Mouse (Mus musculus) heart, postnatal 36 days (tissue): Measurements from ENCODE around the gene Tsks. TPM values are rescaled to one million over a fixed set of nuclear protein-coding genes. Genes with fewer than 3 reads are reported as not detected.

ENCODE experiments used
- DNase-seq, 2 experiments: peaks; one replicate each; pipeline ENCODE4 v3.0.0; 2021 to 2022
- intact Hi-C: fragments of 180-260 bp; cut with DNase I; formaldehyde crosslinking; loops from one replicate; pipeline ENCODE4 v1.15.1; 2025
- total RNA-seq, 2 experiments: library from RNA; stranded (reverse); gene quantifications; 2 replicates each; pipeline ENCODE4 v1.2.3; 2021

Gene Tsks
- total RNA-seq, 2 experiments from 2014 or later, result not detected

DNA sequence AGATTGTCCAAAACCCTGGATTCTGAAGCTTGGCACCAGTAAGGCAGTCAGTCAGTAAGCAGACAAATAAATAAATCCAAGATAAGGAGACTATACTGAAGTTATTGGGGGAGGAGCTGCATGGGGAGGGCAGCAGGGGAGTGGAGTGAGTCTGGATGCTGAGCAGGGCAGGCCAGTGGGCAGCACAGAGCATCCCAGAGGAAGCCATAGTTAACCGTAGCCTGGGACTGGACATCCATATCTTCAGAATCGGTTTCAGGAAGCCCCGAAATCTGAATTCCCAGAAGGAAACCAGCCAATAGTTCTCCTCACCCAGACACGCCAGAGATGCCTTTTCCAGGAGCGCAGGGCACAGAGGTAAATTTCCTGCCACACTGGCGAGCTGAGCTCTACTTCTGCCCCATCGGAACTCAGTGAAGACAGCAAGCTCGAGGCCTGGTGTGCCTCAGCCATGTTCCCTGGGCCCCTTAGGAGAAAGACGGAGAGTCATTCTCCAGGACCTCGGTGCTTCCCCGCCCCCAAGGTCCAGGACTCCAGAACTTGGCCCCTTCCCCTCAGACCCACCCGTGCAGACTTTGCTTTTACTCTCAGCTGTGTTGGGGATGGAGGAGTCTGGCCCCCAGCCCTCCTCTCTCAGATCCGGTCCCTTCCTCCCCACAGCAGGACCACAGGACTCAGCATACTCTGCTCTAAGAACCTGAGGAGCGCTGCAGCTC is 30.6 kb downstream of the Tsks start:
- intact Hi-C loops, result no loop called here
- DNase-seq, result no peak

DNA sequence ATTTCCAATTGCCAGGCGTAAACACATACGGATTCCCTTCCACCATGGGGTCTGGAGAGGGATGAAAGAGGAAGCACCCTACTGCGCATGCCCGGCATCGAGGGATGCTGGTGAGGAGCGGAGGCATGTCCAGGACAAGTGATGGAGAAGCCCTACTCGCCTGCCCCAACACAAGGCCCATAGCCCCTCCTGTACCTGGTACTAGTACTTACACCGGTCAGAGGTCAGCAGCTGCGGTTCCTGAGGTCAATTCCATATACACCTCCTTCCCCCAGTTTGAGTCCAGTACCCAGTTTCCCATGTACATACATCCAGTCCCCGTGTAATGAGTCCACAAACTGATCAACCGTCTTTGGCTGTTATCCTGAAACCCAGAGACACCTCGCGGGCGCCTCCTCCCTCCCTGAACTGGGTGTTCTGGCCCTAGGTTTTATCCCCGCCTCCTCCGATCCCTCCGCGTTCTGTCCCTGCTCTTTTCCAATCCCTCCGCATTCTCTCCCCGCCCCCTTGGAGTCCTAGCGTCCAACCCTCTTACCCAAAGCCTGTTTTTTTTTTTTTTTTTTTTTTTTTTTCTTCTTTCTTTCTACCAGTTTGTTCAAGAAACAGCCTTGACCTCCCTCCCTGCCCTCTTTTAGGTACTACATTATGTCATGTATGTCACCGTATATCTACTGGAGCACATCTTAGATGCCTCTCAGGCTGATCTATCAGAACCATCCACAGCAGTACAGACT is 31.5 kb downstream of the Tsks start, which contains the start of gene Cpt1c:
Cpt1c (minus strand) TSS at position 469 of the 734 bp plus-strand sequence.
- peak; percentile 71 to 74 for DNase-seq
- intact Hi-C loops, result no loop called here

DNA sequence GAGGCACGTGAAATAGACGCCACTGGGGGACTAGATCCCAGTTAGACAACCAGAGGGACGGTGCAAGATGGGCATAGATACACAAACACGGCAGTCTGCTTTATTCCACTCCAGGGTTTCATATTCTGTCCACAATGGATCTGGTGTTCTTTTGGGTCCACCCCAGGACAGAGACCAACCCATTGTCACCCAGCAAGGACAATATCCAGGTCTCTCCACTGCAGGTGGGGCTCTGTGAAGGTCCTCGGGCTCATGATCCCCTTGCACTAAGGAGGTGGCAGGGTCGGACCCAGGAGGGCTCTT is 32.1 kb downstream of the Tsks start:
- intact Hi-C loops, result no loop called here
- no peak for DNase-seq

DNA sequence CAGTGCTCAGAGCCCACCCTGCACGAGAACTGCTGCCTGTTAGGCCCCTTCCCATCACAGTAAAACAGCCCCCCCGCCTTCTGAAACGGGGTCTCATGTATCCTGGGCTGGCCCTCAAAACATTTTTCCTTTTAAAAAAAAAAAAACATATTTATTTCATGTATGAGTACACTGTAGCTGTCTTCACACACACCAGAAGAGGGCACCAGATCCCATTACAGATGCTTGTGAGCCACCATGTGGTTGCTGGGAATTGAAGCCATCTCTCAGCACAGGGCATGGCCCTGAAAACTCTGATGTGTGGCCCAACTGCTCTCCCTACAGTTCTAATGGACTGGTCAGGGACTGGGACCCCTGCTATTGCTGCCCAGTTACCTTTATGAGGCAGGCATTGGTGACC is 35.3 kb downstream of the Tsks start:
- no peak for DNase-seq
- intact Hi-C loops, result no loop called here

DNA sequence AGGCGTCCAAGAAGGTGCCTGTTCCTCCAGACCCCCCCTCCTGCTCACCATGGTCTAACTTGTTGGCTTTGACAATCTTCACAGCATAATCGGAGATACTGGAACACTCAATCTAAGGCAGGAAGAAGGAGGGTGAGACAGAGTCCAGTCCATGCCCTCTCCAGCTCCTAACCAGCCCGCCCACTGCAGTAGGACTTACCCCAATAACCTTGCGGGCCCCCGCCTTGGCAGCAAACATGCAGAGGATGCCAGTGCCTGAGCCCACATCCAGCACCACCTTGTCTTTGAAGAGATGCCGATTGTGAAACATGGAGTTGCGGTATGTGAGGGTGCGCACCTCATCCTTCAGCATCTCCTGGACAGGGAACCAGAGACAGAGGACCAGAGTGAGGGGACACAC is 38.5 kb downstream of the Tsks start:
- intact Hi-C loops, result loop anchor here (5.0 kb wide), 4 partner anchors 71 to 156 kb away; partner anchors contain the start of genes Flt3l, Gm45713, Prr12 and Rps11
- no peak for DNase-seq

DNA sequence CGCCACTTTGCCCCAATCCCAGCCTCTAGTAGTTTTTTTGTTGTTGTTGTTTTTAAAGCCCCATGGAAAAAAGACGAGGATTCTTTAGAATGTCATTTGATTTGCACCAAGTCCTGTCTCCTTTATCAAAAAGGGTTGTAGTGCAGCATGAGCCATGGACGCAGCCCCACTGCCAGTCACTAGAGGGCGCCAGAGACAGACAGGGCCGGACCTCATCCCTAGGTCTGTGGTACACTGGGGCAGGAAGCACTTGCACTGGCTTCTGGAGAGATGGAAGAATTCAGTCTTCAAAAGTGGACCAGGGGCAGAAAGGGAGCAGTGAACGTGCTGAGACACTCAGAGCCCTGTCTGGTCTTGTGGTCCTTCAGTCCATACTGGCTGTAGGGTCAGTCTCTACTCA is 40.1 kb downstream of the Tsks start:
- peak; percentile 87 to 92 for DNase-seq
- intact Hi-C loops, result loop anchor here (5.0 kb wide), 4 partner anchors 69 to 154 kb away; partner anchors contain the start of genes Flt3l, Gm45713, Prr12 and Rps11

DNA sequence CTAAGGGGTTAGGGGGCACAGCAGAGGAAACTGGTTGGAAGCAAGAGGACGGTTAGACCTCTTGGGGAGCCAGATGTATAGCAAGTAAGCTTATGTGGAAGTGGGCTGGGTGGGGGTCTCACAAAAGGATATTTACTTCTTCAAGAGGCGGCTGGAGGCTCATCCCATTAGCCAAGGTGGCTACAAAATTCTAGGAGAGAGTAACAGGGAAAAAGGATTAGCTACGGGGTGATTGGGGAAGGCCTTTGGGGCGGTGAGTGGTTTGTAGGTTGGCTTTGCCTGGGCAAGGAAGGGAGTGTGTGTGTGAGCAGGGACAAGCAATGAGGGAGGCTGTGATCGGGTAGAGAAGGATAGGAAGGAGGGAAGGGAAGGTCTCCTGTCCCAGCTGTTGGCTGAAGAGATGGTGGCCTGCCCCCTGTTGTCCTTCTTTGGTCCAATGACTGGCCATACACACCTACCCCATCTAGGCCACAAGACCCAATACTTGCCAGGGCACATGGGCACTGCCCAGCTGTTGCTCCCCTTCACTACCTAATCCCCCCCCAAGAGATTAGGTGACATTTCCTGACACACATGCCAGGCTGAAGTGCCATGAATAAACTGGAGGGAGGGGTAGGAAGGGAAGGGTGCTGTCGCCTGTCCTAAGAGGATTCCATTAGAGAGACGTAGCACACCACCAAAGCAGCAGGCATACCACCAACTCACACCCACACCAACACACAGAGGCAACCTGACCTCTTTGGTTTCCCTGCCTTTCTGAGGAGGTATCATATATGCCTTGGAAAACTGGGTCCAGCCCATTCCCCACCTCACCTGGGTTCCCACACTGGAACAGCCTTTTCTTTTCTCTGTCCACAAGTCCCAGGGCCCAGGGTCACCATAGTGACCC is 41.2 kb downstream of the Tsks start:
- no peak for DNase-seq
- intact Hi-C loops, result loop anchor here (5.0 kb wide), 4 partner anchors 68 to 153 kb away; partner anchors contain the start of genes Flt3l, Gm45713, Prr12 and Rps11

DNA sequence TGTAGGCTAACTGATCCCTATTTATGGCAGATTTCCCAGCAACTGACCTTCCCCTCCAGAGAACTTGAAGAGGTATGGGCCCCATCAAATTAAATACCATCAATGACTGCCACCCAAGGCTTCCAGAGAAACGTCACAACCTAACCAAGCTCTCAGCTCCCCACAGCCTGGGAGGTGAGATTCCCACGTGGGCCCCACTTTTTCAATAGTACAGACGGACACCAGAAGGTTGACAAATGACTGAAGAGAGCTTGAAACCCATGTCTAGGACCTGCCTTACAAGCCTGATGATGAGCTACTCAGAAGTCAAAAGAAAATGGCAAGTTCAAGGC is 41.8 kb downstream of the Tsks start:
- intact Hi-C loops, result loop anchor here (5.0 kb wide), 4 partner anchors 68 to 153 kb away; partner anchors contain the start of genes Flt3l, Gm45713, Prr12 and Rps11
- DNase-seq, result no peak

DNA sequence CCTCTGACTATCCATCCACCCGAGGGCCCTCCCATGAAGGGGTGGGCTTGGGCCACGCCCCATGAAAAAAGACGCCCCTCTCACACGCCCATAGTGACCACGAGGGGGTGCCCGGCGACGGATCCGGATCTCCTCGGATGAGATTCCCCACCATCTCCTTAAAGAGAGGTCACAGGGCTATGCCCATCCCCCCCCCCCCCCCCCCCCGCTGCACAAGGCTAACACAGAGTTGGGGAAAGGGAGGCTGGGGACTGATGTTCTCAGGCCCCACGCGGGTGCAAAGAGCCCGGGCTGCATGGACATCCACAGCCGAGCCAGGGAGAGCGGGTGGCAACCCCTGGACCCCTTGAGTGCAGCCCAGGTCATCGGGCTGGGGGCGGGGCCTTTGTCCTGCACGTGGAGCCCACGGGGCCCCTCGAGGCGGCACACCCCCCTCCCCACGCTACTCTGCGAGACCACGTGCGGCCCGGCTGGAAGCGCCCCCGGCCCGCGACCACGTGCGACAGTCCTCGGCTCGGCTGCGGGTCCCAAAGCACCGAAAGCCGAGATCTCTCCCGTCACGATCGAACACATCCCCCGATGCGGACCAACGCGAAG is 42.7 kb downstream of the Tsks start:
- intact Hi-C loops, result no loop called here
- peak; percentile 59 to 60 for DNase-seq

DNA sequence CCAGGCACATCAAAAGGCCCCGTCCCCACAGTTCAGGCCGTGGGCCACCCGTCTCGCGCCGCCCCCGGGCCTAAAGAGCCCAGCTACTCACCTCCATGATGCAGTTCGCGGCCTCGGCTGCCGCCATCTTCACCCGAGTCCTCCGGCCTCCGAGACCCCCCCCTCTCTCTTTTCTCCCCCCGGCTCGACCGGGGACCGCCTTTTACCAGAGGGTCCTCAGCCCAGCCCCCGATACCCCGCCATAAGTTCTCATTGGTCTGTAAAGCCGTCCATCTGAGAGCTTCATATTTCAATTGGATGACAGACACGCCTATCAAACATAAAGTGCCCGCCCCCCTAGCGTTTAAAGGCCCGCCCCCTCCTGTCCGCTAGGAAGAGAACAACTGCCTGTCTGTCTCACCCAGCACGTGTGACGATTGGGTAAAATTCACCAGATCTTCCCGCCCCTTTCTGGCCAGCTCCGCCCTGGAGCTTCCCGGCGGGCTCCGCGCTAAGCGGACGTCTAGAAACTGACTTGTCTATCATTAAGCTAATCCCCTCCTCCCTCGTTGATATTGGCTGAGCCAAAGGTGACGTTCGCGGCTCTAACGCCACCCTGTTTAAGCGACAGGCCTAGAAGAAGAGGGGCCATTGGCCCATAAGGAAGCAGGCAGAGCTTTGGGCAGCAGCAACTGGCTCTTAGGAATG is 43.3 kb downstream of the Tsks start, which contains the start of gene Prmt1:
Prmt1 (minus strand) TSS at position 377 of the 687 bp plus-strand sequence.
- DNase-seq, result peak; percentile 94 to 99
- intact Hi-C loops, result no loop called here

DNA sequence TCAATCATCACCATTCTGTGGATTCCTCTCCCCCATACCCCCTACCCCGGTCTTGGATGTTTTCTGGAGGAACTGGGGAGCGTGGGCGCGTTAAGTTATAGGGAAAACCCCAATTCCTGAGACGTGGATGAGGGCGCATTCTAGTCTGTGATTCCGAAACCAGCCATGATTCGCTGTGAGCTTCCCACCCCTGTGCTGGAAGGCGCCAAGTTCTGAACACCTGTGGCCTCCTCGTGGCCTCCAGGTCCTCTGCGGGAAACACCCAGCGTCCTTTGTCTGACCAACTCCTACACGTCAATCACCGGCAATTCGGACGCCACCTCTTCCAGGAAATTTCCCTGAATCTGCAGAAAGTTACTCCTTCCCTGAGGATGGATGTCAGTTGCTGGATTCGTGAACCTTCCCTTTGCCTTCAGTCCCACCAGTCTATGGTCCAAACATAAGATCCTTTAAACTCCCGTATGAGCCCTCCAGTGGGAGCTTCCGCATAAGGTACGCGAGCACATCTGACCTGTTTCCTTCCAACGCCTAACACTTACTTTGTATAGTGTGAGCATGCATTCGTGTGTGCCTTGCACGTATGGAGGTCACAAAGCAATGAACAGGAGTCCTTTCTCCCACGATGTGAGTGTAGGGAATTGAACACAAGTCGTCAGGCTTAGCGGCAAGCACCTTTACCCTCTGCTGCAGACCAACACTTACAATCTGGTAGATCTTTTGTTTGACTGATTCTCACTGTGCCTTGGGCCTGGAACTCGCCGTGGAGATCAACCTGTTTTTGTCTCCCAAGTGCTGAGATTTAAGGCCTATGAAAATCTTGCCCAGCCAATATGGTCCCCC is 44.1 kb downstream of the Tsks start:
- DNase-seq, result no peak
- intact Hi-C loops, result no loop called here

DNA sequence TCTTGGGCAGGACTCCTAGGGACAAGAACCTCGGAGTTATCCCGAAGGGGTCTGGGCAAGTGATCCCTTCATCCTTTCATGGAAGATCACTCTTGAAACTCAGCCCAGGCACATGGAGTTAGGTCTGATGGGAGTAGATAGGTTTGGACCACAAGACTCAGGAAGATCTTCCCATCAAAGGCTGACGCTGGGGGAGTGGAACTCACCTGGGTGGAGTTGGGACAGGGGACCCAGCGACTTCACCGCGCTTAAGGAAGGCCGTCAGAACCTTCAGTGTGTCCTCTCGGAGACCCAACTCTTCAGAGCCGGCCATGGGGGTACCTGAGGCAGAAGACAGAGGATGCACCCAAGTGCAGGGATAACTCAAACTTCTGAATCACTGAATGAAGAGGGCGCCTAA is 53.7 kb downstream of the Tsks start:
- DNase-seq, result no peak
- intact Hi-C loops, result no loop called here

DNA sequence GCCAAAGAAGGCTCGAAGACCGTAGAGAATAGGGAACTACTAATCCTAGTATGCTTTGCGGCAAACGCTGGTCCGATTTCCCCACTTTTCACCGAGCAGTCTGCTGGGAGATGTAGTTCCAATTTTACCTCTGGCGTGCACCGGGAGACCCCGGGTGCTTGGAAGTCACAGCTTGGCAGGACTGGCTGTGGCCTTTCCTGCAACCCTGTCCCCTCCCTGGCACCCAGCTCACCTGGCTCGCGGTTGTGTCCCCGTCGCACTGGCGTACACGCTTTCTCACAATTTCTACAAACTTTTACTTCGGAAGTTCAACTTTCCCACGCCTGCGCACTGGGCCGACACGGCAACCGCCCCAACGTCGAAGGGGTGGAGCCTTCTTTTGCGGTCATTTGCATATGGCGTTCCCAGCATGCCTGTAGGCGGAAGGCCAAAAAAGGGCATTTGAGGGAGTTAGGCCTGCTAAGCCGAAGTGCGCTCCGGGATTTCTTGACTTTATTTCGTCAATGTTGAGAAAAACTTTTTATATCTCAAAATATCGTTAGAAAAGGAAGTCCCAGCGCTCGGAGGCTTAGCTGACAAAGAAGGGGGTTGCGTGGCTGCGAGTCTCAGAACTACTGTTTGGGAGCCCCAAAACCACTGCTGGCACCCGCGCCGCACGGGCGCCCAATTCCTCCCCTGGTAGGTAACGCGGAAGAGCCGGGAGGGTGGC is 54.4 kb downstream of the Tsks start, which contains the start of gene Irf3:
Irf3 (plus strand) TSS at position 418 of the 709 bp plus-strand sequence.
- DNase-seq, result peak; percentile 96 to 98
- intact Hi-C loops, result no loop called here

DNA sequence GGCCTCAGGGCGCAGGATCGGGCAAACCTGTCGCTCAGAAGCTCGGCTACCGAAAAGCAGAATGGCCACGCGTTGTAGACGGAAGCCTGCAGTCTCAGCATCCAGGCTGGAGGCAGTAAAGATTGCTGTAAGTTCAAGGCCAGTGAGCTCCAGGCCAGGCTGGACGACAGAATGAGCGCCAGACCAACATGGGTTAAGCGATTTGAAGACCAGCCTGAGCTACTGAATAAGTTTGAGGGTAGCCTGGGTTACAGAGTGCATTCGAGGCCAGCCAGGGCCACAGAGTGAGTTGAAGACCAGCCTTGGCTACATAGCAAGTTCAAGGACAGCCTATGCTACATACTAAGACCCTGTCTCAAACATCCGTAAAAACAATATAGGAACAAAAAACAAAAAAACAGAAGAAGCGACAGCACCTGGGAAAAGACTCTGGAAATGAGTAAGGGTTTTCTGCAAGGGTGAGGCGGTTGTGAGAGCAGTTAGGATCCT is 55.0 kb downstream of the Tsks start:
- intact Hi-C loops, result loop anchor here (1.0 kb wide), 1 partner anchor 17 kb away; no protein-coding TSS in a partner anchor
- no peak for DNase-seq

DNA sequence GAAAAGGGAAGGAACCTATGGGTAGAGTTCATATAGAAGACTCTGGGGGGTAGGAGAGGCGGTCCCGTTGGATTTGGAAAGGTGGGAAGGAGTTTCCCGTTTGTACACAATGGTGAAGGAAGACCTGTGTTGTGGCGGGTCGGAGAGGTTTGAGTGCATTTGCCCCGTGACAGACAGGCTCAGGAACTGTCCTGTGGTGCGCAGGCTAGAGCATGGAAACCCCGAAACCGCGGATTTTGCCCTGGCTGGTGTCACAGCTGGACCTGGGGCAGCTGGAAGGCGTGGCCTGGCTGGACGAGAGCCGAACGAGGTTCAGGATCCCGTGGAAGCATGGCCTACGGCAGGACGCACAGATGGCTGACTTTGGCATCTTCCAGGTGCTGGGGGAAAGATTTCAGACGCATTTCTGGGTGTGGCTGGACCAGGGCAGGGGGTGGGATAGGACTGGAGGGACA is 55.5 kb downstream of the Tsks start, which contains the start of gene Bcl2l12:
Bcl2l12 (minus strand) TSS at position 212 of the 455 bp plus-strand sequence.
- peak; percentile 56 to 61 for DNase-seq
- intact Hi-C loops, result loop anchor here (1.0 kb wide), 1 partner anchor 17 kb away; no protein-coding TSS in a partner anchor

DNA sequence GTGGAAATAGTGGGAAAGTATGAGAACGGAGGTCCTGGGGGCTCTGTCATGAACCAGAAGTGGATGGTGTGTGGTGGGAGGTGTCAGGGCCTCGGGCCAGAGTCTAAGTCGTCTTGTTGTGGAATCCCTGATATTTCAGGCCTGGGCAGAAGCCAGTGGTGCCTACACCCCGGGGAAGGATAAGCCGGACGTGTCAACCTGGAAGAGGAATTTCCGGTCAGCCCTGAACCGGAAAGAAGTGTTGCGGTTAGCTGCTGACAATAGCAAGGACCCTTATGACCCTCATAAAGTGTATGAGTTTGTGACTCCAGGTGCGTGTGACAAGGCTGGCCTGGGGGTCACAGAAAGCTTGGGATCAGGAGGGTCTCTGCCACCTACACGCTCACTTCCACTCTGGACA is 56.7 kb downstream of the Tsks start:
- no peak for DNase-seq
- intact Hi-C loops, result no loop called here

DNA sequence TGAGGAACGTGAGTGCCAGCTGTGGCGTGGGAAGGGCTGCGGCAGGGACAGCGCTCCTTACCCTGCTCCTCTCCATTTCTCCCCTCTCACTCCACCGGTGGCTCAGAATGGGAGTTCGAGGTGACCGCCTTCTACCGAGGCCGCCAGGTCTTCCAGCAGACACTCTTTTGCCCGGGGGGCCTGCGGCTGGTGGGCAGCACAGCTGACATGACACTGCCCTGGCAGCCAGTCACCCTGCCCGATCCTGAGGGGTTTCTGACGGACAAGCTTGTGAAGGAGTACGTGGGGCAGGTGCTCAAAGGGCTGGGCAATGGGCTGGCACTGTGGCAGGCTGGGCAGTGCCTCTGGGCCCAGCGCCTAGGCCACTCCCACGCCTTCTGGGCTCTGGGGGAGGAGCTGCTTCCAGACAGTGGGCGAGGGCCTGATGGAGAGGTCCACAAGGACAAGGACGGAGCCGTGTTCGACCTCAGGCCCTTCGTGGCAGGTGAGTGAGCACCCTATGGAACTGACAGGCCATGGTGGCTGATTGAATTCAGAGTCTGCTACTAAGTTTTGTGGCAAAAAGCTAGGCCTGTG is 57.6 kb downstream of the Tsks start:
- no peak for DNase-seq
- intact Hi-C loops, result no loop called here
